Mouse (Mus musculus): ENCODE results near the gene Osbpl6. TPM values are rescaled to one million over a fixed set of nuclear protein-coding genes. Genes with fewer than 3 reads are reported as not detected.

Gene Osbpl6
- total and polyA plus RNA-seq, 3 experiments, result 0.04 TPM; not detected in 2

GRCm38 (mm10) chr2:76513296-76513695, 107.0 kb downstream of the Osbpl6 start:
- no peak for DNase-seq (ENCODE audit: low read depth, low spot score)
- Histone ChIP-seq H3K4me1 (ENCODE audit: control insufficient read depth in 1 of 2, insufficient read depth in 2 of 2, low read length in 2 of 2) (no peaks in the 10 kb centered on the region; a peak in 1 of 4 replicates), H3K27me3 (ENCODE audit: control insufficient read depth in 1 of 2, insufficient read depth in 2 of 2, low read length in 2 of 2) (0 out of 4 replicates have a peak, but pooled peaks cover 0 to 1% of the 10 kb centered on the region in 2 experiments), H3K9ac (ENCODE audit: control insufficient read depth, low read depth, low read length, poor library complexity, severe bottlenecking) (no peak overlapping the region), H3K9me3 (replicated peaks; ENCODE audit: insufficient read depth, low read length) (no peaks in the 10 kb centered on the region), H3K4me3 (ENCODE audit: control insufficient read depth in 1 of 2, insufficient read depth in 1 of 2, low read depth in 2 of 2, low read length in 2 of 2) (no peak overlapping the region), H3K36me3 (ENCODE audit: control insufficient read depth in 1 of 2, insufficient read depth in 2 of 2, low read length in 2 of 2) (no peaks in the 10 kb centered on the region), H3K79me2 (ENCODE audit: control insufficient read depth, insufficient read depth, low read length, poor library complexity) (no peaks in the 10 kb centered on the region), H3K27ac (ENCODE audit: control insufficient read depth, low read depth, low read length) (no peak overlapping the region)
- TF ChIP-seq EP300 (IDR thresholded peaks at IDR 0.05; ENCODE audit: low read depth in 1 of 2, low read length in 2 of 2) (no peak), RAD21 (IDR thresholded peaks at IDR 0.05; ENCODE audit: low read depth, low read length) (no peak), BHLHE40 (IDR thresholded peaks at IDR 0.05; ENCODE audit: borderline replicate concordance, low read depth, low read length) (no peak), MYB (IDR thresholded peaks at IDR 0.05; ENCODE audit: low read depth, low read length) (no peak), KAT2A (conservative IDR thresholded peaks at IDR 0.05; ENCODE audit: low read depth, low read length) (no peak)

- Histone ChIP-seq H3K9me3 (replicated peaks; ENCODE audit: insufficient read depth, low read length) (no peaks in the 10 kb centered on the region), H3K4me3 (ENCODE audit: control insufficient read depth in 1 of 2, insufficient read depth in 1 of 2, low read depth in 2 of 2, low read length in 2 of 2) (no peak overlapping the region), H3K9ac (ENCODE audit: control insufficient read depth, low read depth, low read length, poor library complexity, severe bottlenecking) (no peak overlapping the region), H3K36me3 (ENCODE audit: control insufficient read depth in 1 of 2, insufficient read depth in 2 of 2, low read length in 2 of 2) (no peaks in the 10 kb centered on the region), H3K27ac (ENCODE audit: control insufficient read depth, low read depth, low read length) (no peak overlapping the region), H3K27me3 (ENCODE audit: control insufficient read depth in 1 of 2, insufficient read depth in 2 of 2, low read length in 2 of 2) (peaks cover 0 to 1% of the 10 kb centered on the region in 2 experiments; a peak in 1 of 4 replicates), H3K4me1 (ENCODE audit: control insufficient read depth in 1 of 2, insufficient read depth in 2 of 2, low read length in 2 of 2) (no peaks in the 10 kb centered on the region), H3K79me2 (ENCODE audit: control insufficient read depth, insufficient read depth, low read length, poor library complexity) (no peaks in the 10 kb centered on the region)
- DNase-seq (ENCODE audit: low read depth, low spot score), result no peak
- TF ChIP-seq POLR2AphosphoS5 (IDR thresholded peaks at IDR 0.05; ENCODE audit: borderline replicate concordance, low read depth, low read length), result no peak; the same call in 1 of the 2 replicates
- no peak for TF ChIP-seq UBTF (IDR thresholded peaks at IDR 0.05; ENCODE audit: borderline replicate concordance, insufficient read depth, low read depth, low read length)
- TF ChIP-seq ZMIZ1 (IDR thresholded peaks at IDR 0.05; ENCODE audit: low read depth, low read length), result no peak
- no peak for TF ChIP-seq ELF1 (IDR thresholded peaks at IDR 0.05; ENCODE audit: low read depth, low read length)
- TF ChIP-seq BHLHE40 (IDR thresholded peaks at IDR 0.05; ENCODE audit: borderline replicate concordance, low read depth, low read length), result no peak
- TF ChIP-seq CTCF (IDR thresholded peaks at IDR 0.05 in 2 of 3, conservative IDR thresholded peaks at IDR 0.05 in 1 of 3; ENCODE audit: control insufficient read depth in 1 of 3, insufficient read depth in 1 of 3, low read depth in 2 of 3, low read length in 3 of 3, poor library complexity in 1 of 3, severe bottlenecking in 1 of 3), result no peak
These were observed 111.2 kb downstream of the Osbpl6 start for GRCm38 (mm10) chr2:76517471-76517870.

GRCm38 (mm10) chr2:76518407-76519063, 112.2 kb downstream of the Osbpl6 start:
- Histone ChIP-seq H3K4me3 (ENCODE audit: control insufficient read depth in 1 of 2, insufficient read depth in 1 of 2, low read depth in 2 of 2, low read length in 2 of 2) (no peak overlapping the region), H3K9ac (ENCODE audit: control insufficient read depth, low read depth, low read length, poor library complexity, severe bottlenecking) (no peak overlapping the region), H3K27me3 (ENCODE audit: control insufficient read depth in 1 of 2, insufficient read depth in 2 of 2, low read length in 2 of 2) (peaks cover 0 to 1% of the 10 kb centered on the region in 2 experiments; a peak in 1 of 4 replicates), H3K4me1 (ENCODE audit: control insufficient read depth in 1 of 2, insufficient read depth in 2 of 2, low read length in 2 of 2) (no peaks in the 10 kb centered on the region), H3K36me3 (ENCODE audit: control insufficient read depth in 1 of 2, insufficient read depth in 2 of 2, low read length in 2 of 2) (no peaks in the 10 kb centered on the region), H3K27ac (ENCODE audit: control insufficient read depth, low read depth, low read length) (no peak overlapping the region), H3K79me2 (ENCODE audit: control insufficient read depth, insufficient read depth, low read length, poor library complexity) (no peaks in the 10 kb centered on the region), H3K9me3 (replicated peaks; ENCODE audit: insufficient read depth, low read length) (no peaks in the 10 kb centered on the region)
- no peak for TF ChIP-seq RAD21 (IDR thresholded peaks at IDR 0.05; ENCODE audit: low read depth, low read length)
- TF ChIP-seq POLR2AphosphoS2 (IDR thresholded peaks at IDR 0.05; ENCODE audit: low read length), result no peak
- TF ChIP-seq MAFK (IDR thresholded peaks at IDR 0.05; ENCODE audit: borderline replicate concordance, low read depth, low read length), result no peak
- no peak for TF ChIP-seq ELF1 (IDR thresholded peaks at IDR 0.05; ENCODE audit: low read depth, low read length)
- no peak for TF ChIP-seq ZMIZ1 (IDR thresholded peaks at IDR 0.05; ENCODE audit: low read depth, low read length)
- no peak for TF ChIP-seq MYC (IDR thresholded peaks at IDR 0.05; ENCODE audit: low read depth, low read length)
- TF ChIP-seq UBTF (IDR thresholded peaks at IDR 0.05; ENCODE audit: borderline replicate concordance, insufficient read depth, low read depth, low read length), result no peak
- no peak for TF ChIP-seq BHLHE40 (IDR thresholded peaks at IDR 0.05; ENCODE audit: borderline replicate concordance, low read depth, low read length)
- TF ChIP-seq TBP (IDR thresholded peaks at IDR 0.05; ENCODE audit: low read depth, low read length), result no peak
- no peak for TF ChIP-seq GATA1 (IDR thresholded peaks at IDR 0.05; ENCODE audit: low read depth, low read length)
- TF ChIP-seq RCOR1 (IDR thresholded peaks at IDR 0.05; ENCODE audit: low read depth, low read length), result no peak
- TF ChIP-seq CTCF (IDR thresholded peaks at IDR 0.05 in 2 of 3, conservative IDR thresholded peaks at IDR 0.05 in 1 of 3; ENCODE audit: control insufficient read depth in 1 of 3, insufficient read depth in 1 of 3, low read depth in 2 of 3, low read length in 3 of 3, poor library complexity in 1 of 3, severe bottlenecking in 1 of 3), result no peak
- no peak for TF ChIP-seq TAL1 (IDR thresholded peaks at IDR 0.05; ENCODE audit: low read length)
- TF ChIP-seq USF1 (IDR thresholded peaks at IDR 0.05; ENCODE audit: low read depth, low read length), result no peak
- TF ChIP-seq TCF12 (IDR thresholded peaks at IDR 0.05; ENCODE audit: low read depth, low read length), result no peak
- TF ChIP-seq E2F4 (IDR thresholded peaks at IDR 0.05; ENCODE audit: borderline replicate concordance, low read depth, low read length), result no peak
- TF ChIP-seq POLR2A (IDR thresholded peaks at IDR 0.05; ENCODE audit: control insufficient read depth in 1 of 2, insufficient read depth in 1 of 2, low read depth in 1 of 2, low read length in 2 of 2, poor library complexity in 1 of 2), result no peak
- TF ChIP-seq KAT2A (conservative IDR thresholded peaks at IDR 0.05; ENCODE audit: low read depth, low read length), result no peak
- no peak for TF ChIP-seq ZNF384 (IDR thresholded peaks at IDR 0.05; ENCODE audit: low read depth, low read length)
- no peak for TF ChIP-seq SMC3 (IDR thresholded peaks at IDR 0.05; ENCODE audit: low read depth, low read length)
- no peak for DNase-seq (ENCODE audit: low read depth, low spot score)

Measured in MEL (cell line).